Mouse (Mus musculus) MEL (cell line): ENCODE measurements around the gene Ap2a1. TPM values are rescaled to one million over a fixed set of nuclear protein-coding genes. Genes with fewer than 3 reads are reported as not detected.

ENCODE experiments used
- DNase-seq: peaks from one replicate; pipeline ENCODE4 v3.0.0; 2011; ENCODE audit warnings: low read depth, low spot score
- H3K27ac ChIP-seq: 2 replicates; pipeline ENCODE4 v1.5.1; 2012; ENCODE audit warnings: low read depth, mild to moderate bottlenecking, control low read depth, low read length, moderate library complexity; ENCODE audit not compliant: control insufficient read depth
- H3K27me3 ChIP-seq, 2 experiments: fragments of 150-350 bp in 1 of 2; sonication (generic) in 1 of 2; 2 replicates each; pipeline ENCODE4 v1.6.1; 2012; ENCODE audit warnings: low read length in 2 of 2, mild to moderate bottlenecking in 2 of 2, improper control_type of control experiment in 1 of 2, moderate library complexity in 1 of 2; ENCODE audit not compliant: insufficient read depth in 2 of 2, control insufficient read depth in 1 of 2
- H3K36me3 ChIP-seq, 2 experiments: 2 replicates each; pipeline ENCODE4 v1.6.1; 2012 to 2014; ENCODE audit warnings: low read length in 2 of 2, improper control_type of control experiment in 1 of 2, inconsistent platforms in 1 of 2, mild to moderate bottlenecking in 1 of 2; ENCODE audit not compliant: insufficient read depth in 2 of 2, control insufficient read depth in 1 of 2
- H3K4me1 ChIP-seq, 2 experiments: fragments of 150-350 bp in 1 of 2; sonication (generic) in 1 of 2; 2 replicates each; pipeline ENCODE4 v1.6.1; 2012; ENCODE audit warnings: low read length in 2 of 2, improper control_type of control experiment in 1 of 2, mild to moderate bottlenecking in 1 of 2; ENCODE audit not compliant: insufficient read depth in 2 of 2, control insufficient read depth in 1 of 2
- H3K4me3 ChIP-seq, 2 experiments: fragments of 150-350 bp in 1 of 2; sonication (generic) in 1 of 2; 2 replicates each; pipeline ENCODE4 v1.5.1; 2012; ENCODE audit warnings: low read depth in 2 of 2, low read length in 2 of 2, mild to moderate bottlenecking in 2 of 2, moderate library complexity in 2 of 2, control low read depth in 1 of 2, improper control_type of control experiment in 1 of 2; ENCODE audit not compliant: control insufficient read depth in 1 of 2, insufficient read depth in 1 of 2
- H3K79me2 ChIP-seq: 2 replicates; pipeline ENCODE4 v1.6.1; 2012; ENCODE audit warnings: mild to moderate bottlenecking, low read length, moderate library complexity; ENCODE audit not compliant: control insufficient read depth, poor library complexity, insufficient read depth
- H3K9ac ChIP-seq: 2 replicates; pipeline ENCODE4 v1.6.1; 2012; ENCODE audit warnings: low read depth, mild to moderate bottlenecking, control low read depth, low read length, moderate library complexity; ENCODE audit not compliant: control insufficient read depth, poor library complexity, severe bottlenecking
- H3K9me3 ChIP-seq: fragments of 150-350 bp; sonication (generic); replicated peaks from 2 replicates; pipeline ENCODE4 v1.6.1; 2012; ENCODE audit warnings: mild to moderate bottlenecking, low read length, improper control_type of control experiment, moderate library complexity; ENCODE audit not compliant: insufficient read depth
- CHD1 ChIP-seq: IDR thresholded peaks from 2 replicates; pipeline ENCODE4 v1.6.1; 2012; ENCODE audit warnings: low read depth, mild to moderate bottlenecking, inconsistent platforms, low read length, improper control_type of control experiment
- CHD2 ChIP-seq: IDR thresholded peaks from 2 replicates; pipeline ENCODE4 v1.6.1; 2011; ENCODE audit warnings: low read length, improper control_type of control experiment
- E2F4 ChIP-seq: IDR thresholded peaks from 2 replicates; pipeline ENCODE4 v1.6.1; 2011; ENCODE audit warnings: low read depth, low read length, improper control_type of control experiment, borderline replicate concordance
- ELF1 ChIP-seq: IDR thresholded peaks from 2 replicates; pipeline ENCODE4 v1.6.1; 2014; ENCODE audit warnings: low read depth, mild to moderate bottlenecking, inconsistent platforms, low read length, improper control_type of control experiment, moderate library complexity
- EP300 ChIP-seq, 2 experiments: IDR thresholded peaks; 2 replicates each; pipeline ENCODE4 v1.6.1; 2011; ENCODE audit warnings: improper control_type of control experiment in 2 of 2, low read length in 2 of 2, low read depth in 1 of 2, mild to moderate bottlenecking in 1 of 2
- MAFK ChIP-seq: IDR thresholded peaks from 2 replicates; pipeline ENCODE4 v1.6.1; 2011; ENCODE audit warnings: low read depth, mild to moderate bottlenecking, low read length, improper control_type of control experiment, borderline replicate concordance
- MAZ ChIP-seq: IDR thresholded peaks from 2 replicates; pipeline ENCODE4 v1.6.1; 2012; ENCODE audit warnings: low read depth, mild to moderate bottlenecking, inconsistent platforms, low read length, improper control_type of control experiment
- MEF2A ChIP-seq: IDR thresholded peaks from 2 replicates; pipeline ENCODE4 v1.6.1; 2014; ENCODE audit warnings: low read depth, mild to moderate bottlenecking, inconsistent platforms, low read length, improper control_type of control experiment; ENCODE audit not compliant: poor library complexity, insufficient replicate concordance, severe bottlenecking; ENCODE audit errors: extremely low read depth
- MXI1 ChIP-seq: IDR thresholded peaks from 2 replicates; pipeline ENCODE4 v1.6.1; 2011; ENCODE audit warnings: mild to moderate bottlenecking, low read depth, low read length, improper control_type of control experiment
- NELFE ChIP-seq: IDR thresholded peaks from 2 replicates; pipeline ENCODE4 v1.6.1; 2011; ENCODE audit warnings: low read depth, low read length, improper control_type of control experiment
- POLR2AphosphoS5 ChIP-seq: IDR thresholded peaks from 2 replicates; pipeline ENCODE4 v1.6.1; 2012; ENCODE audit warnings: low read depth, borderline replicate concordance, mild to moderate bottlenecking, inconsistent platforms, low read length, moderate library complexity, mixed read lengths
- RAD21 ChIP-seq: IDR thresholded peaks from 2 replicates; pipeline ENCODE4 v1.6.1; 2011; ENCODE audit warnings: mild to moderate bottlenecking, low read depth, low read length, improper control_type of control experiment
- SIN3A ChIP-seq: IDR thresholded peaks from 2 replicates; pipeline ENCODE4 v1.6.1; 2012; ENCODE audit warnings: low read length, improper control_type of control experiment, inconsistent platforms
- TBP ChIP-seq: IDR thresholded peaks from 2 replicates; pipeline ENCODE4 v1.8.0; 2011; ENCODE audit warnings: low read depth, low read length, improper control_type of control experiment
- UBTF ChIP-seq: IDR thresholded peaks from 2 replicates; pipeline ENCODE4 v1.6.1; 2012; ENCODE audit warnings: low read depth, mild to moderate bottlenecking, inconsistent platforms, low read length, improper control_type of control experiment, moderate library complexity, borderline replicate concordance; ENCODE audit not compliant: insufficient read depth
- USF1 ChIP-seq: IDR thresholded peaks from 2 replicates; pipeline ENCODE4 v1.6.1; 2014; ENCODE audit warnings: low read depth, mild to moderate bottlenecking, inconsistent platforms, low read length, improper control_type of control experiment, moderate library complexity
- ZMIZ1 ChIP-seq: IDR thresholded peaks from 2 replicates; pipeline ENCODE4 v1.6.1; 2012; ENCODE audit warnings: low read depth, mild to moderate bottlenecking, inconsistent platforms, low read length, improper control_type of control experiment, moderate library complexity
- polyA plus RNA-seq, 2 experiments: library from polyadenylated mRNA; stranded (reverse) in 1 of 2; unstranded in 1 of 2; fragments of >175 nt in 1 of 2; fragments of >200 nt in 1 of 2; gene quantifications; 2 replicates each; pipeline versions ENCODE4 v1.2.1 to v1.2.4; 2012; ENCODE audit warnings: low replicate concordance in 2 of 2, low read depth in 1 of 2; ENCODE audit not compliant: insufficient read length in 2 of 2, insufficient read depth in 1 of 2, missing spikeins in 1 of 2
- total RNA-seq: library from RNA; depleted of rRNA; stranded (reverse); fragments of 300-350 nt; gene quantifications from 2 replicates; pipeline ENCODE4 v1.2.3, GENCODE M21; 2012

The Ap2a1 gene
- total and polyA plus RNA-seq, 3 experiments: 54.0 to 107 (median 73.1) TPM

DNA sequence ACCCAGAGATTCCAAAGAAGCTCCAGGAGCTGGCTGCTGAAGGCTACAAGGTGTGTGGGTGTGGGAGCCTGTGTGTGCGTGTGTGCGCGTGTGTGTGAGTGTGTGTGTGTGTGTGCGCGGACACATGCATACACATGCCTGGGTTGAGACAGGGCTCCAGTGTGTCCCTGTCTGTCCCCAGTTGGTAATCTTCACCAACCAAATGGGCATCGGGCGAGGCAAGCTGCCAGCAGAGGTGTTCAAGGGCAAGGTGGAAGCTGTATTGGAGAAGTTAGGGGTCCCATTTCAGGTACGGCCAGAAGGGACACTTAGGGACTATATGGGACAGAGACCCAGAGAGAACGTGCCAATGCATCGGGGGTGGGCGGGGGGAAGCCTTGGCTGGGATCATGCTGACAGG lies 69.4 kb downstream of the Ap2a1 start:
- H3K4me3 ChIP-seq: no peak overlapping the region
- H3K27ac ChIP-seq: no peak overlapping the region
- TF ChIP-seq E2F4 (no peak), POLR2AphosphoS5 (no peak), MAZ (no peak), MEF2A (no peak), TBP (no peak), CHD2 (no peak), ZMIZ1 (no peak), RAD21 (no peak), MXI1 (no peak), ELF1 (no peak)
- TF ChIP-seq, all 39 proteins: peak for 0
- peaks cover 6% of the 10 kb centered on the region for H3K79me2 ChIP-seq
- H3K27me3 ChIP-seq: no peaks in the 10 kb centered on the region
- no peak overlapping the region for H3K9ac ChIP-seq
- H3K36me3 ChIP-seq: peaks cover 0 to 15% of the 10 kb centered on the region in 2 experiments; a peak in 3 of 4 replicates
- no peak for DNase-seq
- no peaks in the 10 kb centered on the region for H3K9me3 ChIP-seq
- H3K4me1 ChIP-seq: peaks cover 5 to 20% of the 10 kb centered on the region in 2 experiments

DNA sequence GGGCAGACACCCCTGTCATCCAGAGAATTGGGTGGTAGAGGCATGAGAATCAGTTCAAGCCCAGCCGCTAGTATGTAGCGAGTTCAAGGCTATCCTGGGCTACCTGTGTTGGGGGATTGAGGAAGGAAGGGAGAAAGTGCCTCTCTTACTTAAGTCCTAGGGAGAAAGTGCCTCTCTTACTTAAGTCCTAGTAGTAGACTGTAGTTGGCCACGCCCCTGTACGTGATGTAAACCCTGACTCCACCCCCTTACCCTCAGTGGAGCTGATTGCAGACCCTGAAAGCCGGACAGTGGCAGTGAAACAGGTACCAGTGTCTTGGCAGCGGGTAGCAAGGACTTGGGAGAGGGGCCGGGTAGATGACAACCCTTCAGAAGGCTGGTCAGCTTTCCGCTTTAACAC lies 71.4 kb downstream of the Ap2a1 start:
- H3K4me3 ChIP-seq: peak overlapping the region; percentile 83 to 84
- TF ChIP-seq UBTF: no peak
- TF ChIP-seq CHD1: no peak
- TF ChIP-seq EP300 (IDR thresholded peaks at IDR 0.05; ENCODE audit: low read depth in 1 of 2, low read length in 2 of 2): no peak
- TF ChIP-seq NELFE: peak; percentile 57; the same call in 1 of the 2 replicates
- TF ChIP-seq USF1: no peak
- TF ChIP-seq SIN3A: 0 out of 2 replicates have a peak, but pooled peaks have one; percentile 22
- TF ChIP-seq MAFK: no peak
- peak; percentile 72 for TF ChIP-seq TBP
- peak overlapping the region; percentile 80 for H3K9ac ChIP-seq
- H3K27me3 ChIP-seq: no peaks in the 10 kb centered on the region
- H3K27ac ChIP-seq: peak overlapping the region; percentile 20
- DNase-seq: peak; percentile 84
- H3K79me2 ChIP-seq: peaks cover 6% of the 10 kb centered on the region
- H3K4me1 ChIP-seq: peaks cover 5 to 20% of the 10 kb centered on the region in 2 experiments
- H3K9me3 ChIP-seq: no peaks in the 10 kb centered on the region
- H3K36me3 ChIP-seq: peaks cover 0 to 15% of the 10 kb centered on the region in 2 experiments; a peak in 3 of 4 replicates
